Mouse (Mus musculus) embryonic facial prominence, embryonic 12.5 days (tissue): ENCODE results near the gene Col26a1. TPM values are rescaled to one million over a fixed set of nuclear protein-coding genes. Genes with fewer than 3 reads are reported as not detected.

Source experiments
- ATAC-seq: fragments of 200-750 bp; cut with Nextera tagmentation; 2 replicates; pipeline ENCODE4 v1.8.0; 2017; ENCODE audit not compliant: insufficient number of reproducible peaks, insufficient read depth, low FRiP score, low TSS enrichment
- H3K27ac ChIP-seq: fragments of 300-500 bp; sonication (generic); 2 replicates; pipeline ENCODE4 v1.5.1; 2016; ENCODE audit warnings: mild to moderate bottlenecking
- H3K27me3 ChIP-seq: fragments of 300-500 bp; sonication (generic); 2 replicates; pipeline ENCODE4 v1.6.1; 2016; ENCODE audit warnings: mild to moderate bottlenecking, moderate library complexity
- H3K36me3 ChIP-seq: fragments of 300-500 bp; sonication (generic); 2 replicates; pipeline ENCODE4 v1.6.1; 2016; ENCODE audit warnings: mild to moderate bottlenecking
- H3K4me1 ChIP-seq: fragments of 300-500 bp; sonication (generic); 2 replicates; pipeline ENCODE4 v1.6.1; 2016
- H3K4me2 ChIP-seq: fragments of 300-500 bp; sonication (generic); replicated peaks from 2 replicates; pipeline ENCODE4 v1.6.1; 2016; ENCODE audit warnings: mild to moderate bottlenecking, moderate library complexity
- H3K4me3 ChIP-seq: fragments of 300-500 bp; sonication (generic); 2 replicates; pipeline ENCODE4 v1.5.1; 2016; ENCODE audit warnings: mild to moderate bottlenecking
- H3K9ac ChIP-seq: fragments of 300-500 bp; sonication (generic); 2 replicates; pipeline ENCODE4 v1.6.1; 2016; ENCODE audit warnings: mild to moderate bottlenecking, moderate library complexity
- H3K9me3 ChIP-seq: fragments of 300-500 bp; sonication (generic); 2 replicates; pipeline ENCODE4 v1.6.1; 2016; ENCODE audit warnings: mild to moderate bottlenecking, moderate library complexity
- WGBS: fragments of 180-500 bp; shearing (Covaris S2); methylation state at CpG from one replicate; pipeline ENCODE4 v1.1.7; 2016; 5-methylcytosine and 5-hydroxymethylcytosine counted together
- polyA plus RNA-seq: library from polyadenylated mRNA; unstranded; fragments of >200 nt; fragmentation: Nextera tagmentation; extraction: Ambion mirVana; gene quantifications from 2 replicates; pipeline ENCODE4 v1.2.1, GENCODE M21; 2016

Gene Col26a1
- polyA plus RNA-seq, 1 experiment from 2014 or later: 242 TPM

DNA sequence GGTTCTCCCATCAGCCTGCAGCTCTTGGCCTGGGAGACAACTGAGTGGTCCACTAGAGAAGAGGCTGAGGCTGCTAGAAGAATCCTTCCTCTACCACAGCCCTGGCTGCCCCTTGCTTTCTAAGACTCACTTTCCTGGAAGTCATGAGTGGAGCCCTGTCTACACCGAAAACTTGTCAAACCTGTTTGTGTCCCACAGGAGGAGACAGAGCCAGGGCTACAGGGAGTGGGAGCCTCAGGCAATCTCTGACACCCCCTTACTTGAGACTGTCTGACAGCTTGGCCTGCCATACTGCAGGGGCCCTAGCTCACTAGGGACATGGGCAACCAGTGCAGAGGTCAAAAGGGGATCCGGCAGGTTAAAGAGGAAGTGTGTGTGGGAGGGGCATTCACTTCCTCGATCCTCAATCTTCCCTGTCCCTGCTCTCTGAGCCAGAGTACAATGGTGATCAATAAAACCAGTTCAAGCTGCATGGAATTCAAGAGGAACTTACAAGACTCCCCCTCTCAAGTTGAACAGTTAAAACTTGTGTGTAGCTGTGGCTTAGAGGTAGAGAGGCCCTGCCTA lies 180.8 kb downstream of the Col26a1 start:
- H3K9ac ChIP-seq: no peak overlapping the region
- H3K27ac ChIP-seq: no peak overlapping the region
- no peaks in the 10 kb centered on the region for H3K27me3 ChIP-seq
- 38% methylated on average over 3 of the region's 3 CpGs for WGBS
- no peaks in the 10 kb centered on the region for H3K9me3 ChIP-seq
- H3K4me1 ChIP-seq: peaks cover 7% of the 10 kb centered on the region; the same call in 1 of the 2 replicates
- no peak overlapping the region for H3K4me2 ChIP-seq
- H3K4me3 ChIP-seq: no peak overlapping the region
- no peaks in the 10 kb centered on the region for H3K36me3 ChIP-seq
- ATAC-seq: no peak

DNA sequence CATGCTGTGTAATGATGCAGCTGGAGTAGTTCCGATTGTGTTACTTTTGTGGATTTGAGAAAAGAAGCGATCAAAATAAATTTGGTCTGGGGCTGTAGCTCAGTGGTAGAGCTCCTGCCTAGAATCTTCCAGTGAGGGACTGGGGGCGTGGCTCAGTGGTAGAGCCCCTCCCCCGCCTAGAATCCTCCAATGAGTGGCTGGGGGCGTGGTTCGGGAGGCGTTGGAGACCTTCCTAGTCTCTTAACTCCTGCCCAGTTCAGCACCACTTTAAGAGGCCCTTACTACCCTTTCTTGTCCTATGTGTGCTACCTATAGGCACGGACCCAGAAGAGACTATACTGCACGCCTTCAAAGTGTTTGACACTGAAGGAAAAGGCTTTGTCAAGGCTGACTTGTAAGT lies 185.4 kb downstream of the Col26a1 start:
- Histone ChIP-seq H3K27ac (no peak overlapping the region), H3K9me3 (no peaks in the 10 kb centered on the region), H3K36me3 (no peaks in the 10 kb centered on the region), H3K4me3 (no peak overlapping the region), H3K4me1 (no peaks in the 10 kb centered on the region), H3K9ac (no peak overlapping the region), H3K4me2 (no peak overlapping the region), H3K27me3 (no peaks in the 10 kb centered on the region)
- ATAC-seq: no peak
- 73% methylated on average over 9 of the region's 9 CpGs for WGBS

DNA sequence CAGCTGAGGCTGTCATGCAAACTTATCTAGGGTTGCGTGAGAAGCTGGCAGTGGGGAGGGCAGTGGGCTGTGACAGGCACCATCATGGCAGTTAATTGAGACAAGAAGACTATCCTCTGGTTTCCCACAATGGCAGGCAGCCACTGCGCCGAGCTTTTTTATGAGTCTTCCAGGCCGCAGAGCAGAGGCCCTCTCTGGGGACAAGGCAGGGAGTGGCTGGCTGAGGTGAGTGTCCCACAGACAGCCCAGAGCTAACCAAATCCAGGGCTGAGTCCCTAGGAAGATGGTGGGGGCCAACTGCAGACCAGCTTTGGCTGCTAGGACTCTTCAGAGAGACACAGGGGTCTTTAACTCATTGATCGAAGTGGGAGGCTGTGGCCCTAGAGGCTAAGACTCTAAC lies 186.5 kb downstream of the Col26a1 start:
- Histone ChIP-seq H3K36me3 (no peaks in the 10 kb centered on the region), H3K9me3 (no peaks in the 10 kb centered on the region), H3K4me3 (no peak overlapping the region), H3K27ac (no peak overlapping the region), H3K27me3 (no peaks in the 10 kb centered on the region), H3K9ac (no peak overlapping the region), H3K4me2 (no peak overlapping the region), H3K4me1 (no peaks in the 10 kb centered on the region)
- 89% methylated on average over 5 of the region's 5 CpGs for WGBS
- no peak for ATAC-seq

DNA sequence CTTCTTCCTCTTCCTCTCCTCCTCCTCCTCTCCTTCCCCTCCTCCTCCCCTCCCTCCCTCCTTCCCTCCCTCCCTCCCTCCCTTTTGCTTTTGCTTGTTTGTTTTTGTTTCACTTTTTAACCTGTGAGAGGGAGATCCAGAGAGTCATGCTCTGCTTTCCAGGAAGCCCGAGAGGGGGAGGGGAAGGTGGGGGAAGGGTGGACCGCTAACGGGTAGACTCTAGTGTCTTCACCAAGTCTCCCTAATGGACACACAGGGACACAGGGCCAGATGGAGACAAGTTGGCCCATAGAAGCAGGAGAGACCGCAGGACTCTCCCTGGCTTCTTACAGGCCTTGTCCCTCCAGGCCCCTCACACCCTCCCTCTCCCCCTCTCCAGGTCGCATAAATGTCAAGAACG lies 188.0 kb downstream of the Col26a1 start:
- no peak for ATAC-seq
- Histone ChIP-seq H3K27me3 (no peaks in the 10 kb centered on the region), H3K9ac (no peak overlapping the region), H3K4me1 (no peaks in the 10 kb centered on the region), H3K9me3 (no peaks in the 10 kb centered on the region), H3K27ac (no peak overlapping the region), H3K4me3 (no peak overlapping the region), H3K36me3 (no peaks in the 10 kb centered on the region), H3K4me2 (no peak overlapping the region)
- 59% methylated on average over 6 of the region's 6 CpGs for WGBS

DNA sequence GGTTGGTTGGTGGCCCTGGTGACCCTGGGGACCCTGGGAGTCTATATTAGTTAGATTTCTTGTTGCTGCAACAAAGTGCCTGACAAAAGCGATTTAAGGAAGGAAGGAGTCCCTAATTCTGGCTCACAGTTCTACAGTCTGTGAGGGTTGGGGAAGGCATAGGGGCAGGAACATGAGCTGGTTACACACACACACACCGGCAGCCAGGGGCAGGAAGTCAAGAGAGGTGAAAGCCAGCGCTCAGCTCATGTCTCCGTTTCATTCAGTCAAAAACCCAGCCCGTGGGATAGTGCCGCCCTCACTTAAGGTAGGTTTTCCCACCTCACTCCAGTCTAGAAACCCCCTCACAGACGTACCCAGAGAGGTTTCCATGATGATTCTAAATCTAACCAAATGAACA lies 189.6 kb downstream of the Col26a1 start:
- no peaks in the 10 kb centered on the region for H3K36me3 ChIP-seq
- H3K4me3 ChIP-seq: no peak overlapping the region
- 73% methylated on average over 7 of the region's 7 CpGs for WGBS
- no peak overlapping the region for H3K27ac ChIP-seq
- H3K9me3 ChIP-seq: no peaks in the 10 kb centered on the region
- no peaks in the 10 kb centered on the region for H3K4me1 ChIP-seq
- no peak overlapping the region for H3K9ac ChIP-seq
- no peak for ATAC-seq
- H3K27me3 ChIP-seq: no peaks in the 10 kb centered on the region
- no peak overlapping the region for H3K4me2 ChIP-seq

DNA sequence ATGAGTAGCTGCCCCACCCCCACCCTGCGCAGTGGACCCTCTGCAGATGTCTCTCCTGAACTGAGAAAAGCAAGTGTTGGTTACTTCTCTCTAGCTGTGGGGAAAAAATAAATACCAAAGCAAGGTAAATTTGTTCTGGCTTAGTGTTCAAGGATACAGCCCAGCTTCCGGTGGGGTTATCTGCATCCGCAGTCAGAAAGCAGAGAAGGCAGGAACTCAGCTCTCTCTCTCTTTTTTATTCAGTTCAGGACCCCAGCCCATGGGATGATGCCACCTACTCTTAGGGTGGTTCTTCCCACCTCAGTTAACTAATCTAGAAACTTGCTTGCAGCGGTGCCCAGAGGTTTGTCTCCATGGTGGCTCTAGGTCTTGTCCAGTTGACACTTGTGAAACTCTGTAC lies 190.2 kb downstream of the Col26a1 start, which contains the start of gene Myl10:
TSS of gene Myl10 (plus strand) at position 363 of the 400 bp plus-strand sequence.
- ATAC-seq: no peak
- Histone ChIP-seq H3K4me3 (no peak within 1 kb of the TSS), H3K4me2 (no peak within 1 kb of the TSS), H3K4me1 (no peaks in the 10 kb centered on the region), H3K9ac (no peak within 1 kb of the TSS), H3K36me3 (no peaks in the 10 kb centered on the region), H3K27me3 (no peaks in the 10 kb centered on the region), H3K9me3 (no peaks in the 10 kb centered on the region), H3K27ac (no peak within 1 kb of the TSS)
- 93% methylated on average over 4 of the region's 4 CpGs for WGBS

Other genes with a start within 250 kb of the Col26a1 start
- not detected in 2 replicates for gene Myl10, start 190.1 kb downstream of the Col26a1 start, polyA plus RNA-seq
- 67.9 and 70.2 TPM in 2 replicates for gene Ift22, start 24.9 kb upstream of the Col26a1 start, polyA plus RNA-seq
- gene Fis1, start 70.1 kb upstream of the Col26a1 start, polyA plus RNA-seq: 286 and 305 TPM in 2 replicates
- 0.17 TPM in 1 of 2 replicates, not detected in the other for gene Cldn15, start 83.4 kb upstream of the Col26a1 start, polyA plus RNA-seq
- 41.5 and 51.4 TPM in 2 replicates for gene Plod3, start 103.8 kb upstream of the Col26a1 start, polyA plus RNA-seq
- gene Znhit1, start 104.8 kb upstream of the Col26a1 start, polyA plus RNA-seq: 115 and 128 TPM in 2 replicates
- gene Vgf, start 143.2 kb upstream of the Col26a1 start, polyA plus RNA-seq: 1.2 and 2.5 TPM in 2 replicates
- 173 and 175 TPM in 2 replicates for gene Ap1s1, start 162.9 kb upstream of the Col26a1 start, polyA plus RNA-seq
- 0.25 and 0.36 TPM in 2 replicates for gene Serpine1, start 189.1 kb upstream of the Col26a1 start, polyA plus RNA-seq
- gene Trim56, start 233.0 kb upstream of the Col26a1 start, polyA plus RNA-seq: 6.6 and 6.8 TPM in 2 replicates